Mouse (Mus musculus) hindbrain, postnatal 0 days (tissue): Measurements from ENCODE around the gene Rmnd5b. TPM values are rescaled to one million over a fixed set of nuclear protein-coding genes. Genes with fewer than 3 reads are reported as not detected.

Experiments
- ATAC-seq: fragments of 200-750 bp; cut with Nextera tagmentation; 2 replicates; pipeline ENCODE4 v1.8.0; 2017; ENCODE audit warnings: mild to moderate bottlenecking, moderate TSS enrichment, moderate library complexity
- DNase-seq: peaks from one replicate; pipeline ENCODE4 v3.0.0-alpha.2; 2015; ENCODE audit warnings: low spot score
- H3K27ac ChIP-seq: fragments of 300-500 bp; sonication (generic); 2 replicates; pipeline ENCODE4 v1.5.1; 2014; ENCODE audit warnings: mild to moderate bottlenecking
- H3K27me3 ChIP-seq: fragments of 300-500 bp; sonication (generic); 2 replicates; pipeline ENCODE4 v1.6.1; 2014; ENCODE audit warnings: low read length, mixed read lengths; ENCODE audit not compliant: insufficient read depth
- H3K36me3 ChIP-seq: fragments of 300-500 bp; sonication (generic); 2 replicates; pipeline ENCODE4 v1.6.1; 2014; ENCODE audit warnings: low read length, mixed read lengths; ENCODE audit not compliant: insufficient read depth
- H3K4me1 ChIP-seq: fragments of 300-500 bp; sonication (generic); 2 replicates; pipeline ENCODE4 v1.6.1; 2014; ENCODE audit warnings: antibody characterized with exemption, low read length, mixed read lengths; ENCODE audit not compliant: insufficient read depth
- H3K4me2 ChIP-seq: fragments of 300-500 bp; sonication (generic); 2 replicates; pipeline ENCODE4 v1.6.1; 2014; ENCODE audit warnings: low read depth, mild to moderate bottlenecking, low read length, moderate library complexity, mixed read lengths
- H3K4me3 ChIP-seq: fragments of 300-500 bp; sonication (generic); 2 replicates; pipeline ENCODE4 v1.5.1; 2014; ENCODE audit warnings: low read length
- H3K9ac ChIP-seq: fragments of 300-500 bp; sonication (generic); replicated peaks from 2 replicates; pipeline ENCODE4 v1.6.1; 2014; ENCODE audit warnings: mild to moderate bottlenecking, low read length, moderate library complexity, mixed read lengths
- H3K9me3 ChIP-seq: fragments of 300-500 bp; sonication (generic); 2 replicates; pipeline ENCODE4 v1.6.1; 2016; ENCODE audit warnings: low read length, mixed read lengths
- CTCF ChIP-seq: IDR thresholded peaks from 2 replicates; pipeline ENCODE4 v1.5.1; 2016; ENCODE audit warnings: antibody characterized with exemption, control low read depth, low read depth
- WGBS: fragments of 180-500 bp; shearing (Covaris S2); extraction: QIAGEN DNeasy Blood & Tissue Kit; methylation state at CpG from one replicate; pipeline ENCODE4 v1.1.7; 2014; 5-methylcytosine and 5-hydroxymethylcytosine counted together
- polyA plus RNA-seq: library from polyadenylated mRNA; unstranded; fragments of >200 nt; fragmentation: Nextera tagmentation; extraction: Ambion mirVana; gene quantifications from 2 replicates; pipeline ENCODE4 v1.2.1, GENCODE M21; 2015
- total RNA-seq: library from RNA; depleted of rRNA; stranded (reverse); fragments of >200 nt; gene quantifications from 2 replicates; pipeline ENCODE4 v1.2.3, GENCODE M21; 2014

Rmnd5b gene
- total and polyA plus RNA-seq, 2 experiments from 2014 or later = 63.8 to 99.9 TPM

DNA sequence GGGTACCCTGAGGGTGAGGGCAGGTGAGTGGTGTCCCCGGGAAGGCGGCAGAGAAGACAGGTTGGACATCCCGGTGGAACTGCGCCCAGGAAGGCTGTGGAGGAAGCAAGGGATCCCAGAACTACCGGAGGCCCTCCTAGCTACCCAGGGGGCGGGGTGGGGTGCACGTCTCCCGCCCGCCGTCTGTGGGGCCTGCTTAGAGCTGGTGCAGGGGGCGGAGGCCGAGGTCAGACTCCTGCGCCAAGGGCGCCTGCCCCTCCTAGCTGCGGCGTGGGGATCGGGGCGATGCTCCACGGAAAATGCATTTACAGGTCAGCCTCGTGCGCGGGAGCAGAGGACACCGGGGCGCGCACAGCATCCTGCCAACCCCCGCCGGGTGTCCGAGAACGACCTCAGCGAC is 14.6 kb upstream of the Rmnd5b start:
- Histone ChIP-seq H3K36me3 (no peaks in the 10 kb centered on the region), H3K9me3 (no peaks in the 10 kb centered on the region), H3K4me1 (peaks cover 4% of the 10 kb centered on the region; the same call in 1 of the 2 replicates), H3K4me2 (peak overlapping the region; percentile 85), H3K9ac (peak overlapping the region; percentile 81), H3K27me3 (no peaks in the 10 kb centered on the region), H3K4me3 (peak overlapping the region; percentile 72), H3K27ac (peak overlapping the region; percentile 56; the same call in 1 of the 2 replicates)
- DNase-seq = no peak
- no peak for TF ChIP-seq CTCF
- ATAC-seq = peak; percentile 24; the same call in 1 of the 2 replicates
- under 1% methylated on average over 28 of the region's 30 CpGs for WGBS

DNA sequence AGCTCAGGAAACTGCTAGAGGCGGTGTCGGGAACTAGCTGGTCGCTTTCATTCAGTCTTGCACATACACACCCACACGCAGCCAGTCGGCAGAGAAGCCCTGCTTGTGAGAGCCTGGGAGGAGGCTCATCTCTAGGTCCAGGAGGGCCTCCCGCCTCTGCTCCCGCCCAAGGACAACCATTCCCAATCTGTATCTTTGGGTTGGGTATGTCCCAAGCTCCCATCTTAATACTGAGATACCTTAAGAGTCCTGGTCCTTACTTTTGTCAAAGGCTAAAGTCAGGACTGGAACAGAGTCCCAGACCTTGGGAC is 14.1 kb upstream of the Rmnd5b start:
- Histone ChIP-seq H3K27me3 (no peaks in the 10 kb centered on the region), H3K4me1 (peaks cover 4% of the 10 kb centered on the region; the same call in 1 of the 2 replicates), H3K4me3 (peak overlapping the region; percentile 72), H3K36me3 (no peaks in the 10 kb centered on the region), H3K4me2 (peak overlapping the region; percentile 85), H3K9me3 (no peaks in the 10 kb centered on the region), H3K27ac (peak overlapping the region; percentile 56; the same call in 1 of the 2 replicates), H3K9ac (peak overlapping the region; percentile 81)
- peak; percentile 55 for DNase-seq
- no peak for TF ChIP-seq CTCF
- ATAC-seq = no peak
- 1% methylated on average over 7 of the region's 7 CpGs for WGBS

DNA sequence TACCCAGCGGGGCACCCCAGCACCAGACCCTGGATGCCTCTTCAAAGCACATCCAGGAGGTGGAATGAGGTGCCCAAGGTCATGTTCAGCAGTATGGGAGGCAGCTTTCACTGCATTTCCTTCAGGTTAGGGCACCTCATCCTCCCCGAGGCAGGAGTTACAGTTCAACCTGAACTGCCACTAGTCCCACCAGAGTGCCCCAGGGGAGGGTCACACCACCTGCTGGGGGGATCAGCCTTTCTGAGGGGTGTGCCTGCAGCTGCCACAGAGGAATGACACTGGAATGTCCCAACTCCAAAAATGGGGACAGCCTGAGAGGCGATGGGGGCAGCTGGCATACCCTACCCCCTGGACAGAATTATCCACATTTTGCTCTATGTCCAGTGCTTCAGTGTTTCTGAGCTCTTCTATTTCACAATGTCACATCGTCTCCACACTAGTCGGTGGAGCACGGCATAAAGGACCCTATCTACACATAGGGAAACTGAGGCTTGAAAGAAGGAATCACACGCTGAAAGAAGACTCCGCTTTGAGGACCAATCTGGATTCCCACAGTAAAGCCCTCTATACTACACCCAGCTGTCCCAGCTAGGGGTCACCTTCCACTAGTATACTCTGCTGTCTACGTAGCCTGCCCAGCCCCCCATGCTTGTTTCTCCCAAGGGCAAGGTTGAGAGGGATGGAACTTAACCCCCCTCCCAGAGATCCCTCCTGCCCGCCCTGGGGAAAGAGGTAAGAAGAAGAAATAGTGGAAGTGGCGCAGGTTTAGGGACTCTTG is 13.6 kb upstream of the Rmnd5b start:
- Histone ChIP-seq H3K9me3 (no peaks in the 10 kb centered on the region), H3K27me3 (no peaks in the 10 kb centered on the region), H3K9ac (peak overlapping the region; percentile 81; the same call in 1 of the 2 replicates), H3K36me3 (no peaks in the 10 kb centered on the region), H3K4me1 (peaks cover 4% of the 10 kb centered on the region; the same call in 1 of the 2 replicates), H3K27ac (peak overlapping the region; percentile 56; the same call in 1 of the 2 replicates), H3K4me3 (peak overlapping the region; percentile 72), H3K4me2 (peak overlapping the region; percentile 85)
- WGBS = 28% methylated on average over 11 of the region's 11 CpGs
- no peak for TF ChIP-seq CTCF
- DNase-seq = no peak
- ATAC-seq = no peak

DNA sequence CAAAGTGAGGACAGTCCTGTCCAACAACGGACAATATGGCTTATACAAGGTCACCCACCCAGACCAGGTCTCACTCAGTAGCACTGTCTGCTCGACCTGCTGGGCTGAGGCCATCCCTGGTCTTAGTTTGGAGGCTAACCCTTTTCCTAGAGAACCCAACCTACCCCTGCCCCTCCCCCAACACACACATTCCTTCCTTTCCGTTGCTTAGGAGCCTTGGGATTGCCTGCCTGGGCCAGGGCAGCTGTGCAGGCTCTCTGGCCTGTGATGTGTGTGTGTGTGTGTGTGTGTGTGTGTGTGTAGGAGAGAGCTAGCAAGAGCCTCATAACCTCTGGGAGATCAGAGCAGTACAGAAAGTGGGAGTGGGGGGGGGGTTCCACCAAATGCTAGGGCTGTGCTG is 12.9 kb upstream of the Rmnd5b start:
- Histone ChIP-seq H3K4me1 (peaks cover 4% of the 10 kb centered on the region; the same call in 1 of the 2 replicates), H3K27ac (no peak overlapping the region), H3K9ac (0 out of 2 replicates have a peak overlapping the region, but pooled peaks have one; percentile 81), H3K9me3 (no peaks in the 10 kb centered on the region), H3K36me3 (peaks cover 2% of the 10 kb centered on the region; the same call in 1 of the 2 replicates), H3K27me3 (no peaks in the 10 kb centered on the region), H3K4me3 (no peak overlapping the region), H3K4me2 (peak overlapping the region; percentile 85)
- no peak for ATAC-seq
- TF ChIP-seq CTCF = no peak
- WGBS = 13% methylated on average over 3 of the region's 3 CpGs
- peak; percentile 31 for DNase-seq

DNA sequence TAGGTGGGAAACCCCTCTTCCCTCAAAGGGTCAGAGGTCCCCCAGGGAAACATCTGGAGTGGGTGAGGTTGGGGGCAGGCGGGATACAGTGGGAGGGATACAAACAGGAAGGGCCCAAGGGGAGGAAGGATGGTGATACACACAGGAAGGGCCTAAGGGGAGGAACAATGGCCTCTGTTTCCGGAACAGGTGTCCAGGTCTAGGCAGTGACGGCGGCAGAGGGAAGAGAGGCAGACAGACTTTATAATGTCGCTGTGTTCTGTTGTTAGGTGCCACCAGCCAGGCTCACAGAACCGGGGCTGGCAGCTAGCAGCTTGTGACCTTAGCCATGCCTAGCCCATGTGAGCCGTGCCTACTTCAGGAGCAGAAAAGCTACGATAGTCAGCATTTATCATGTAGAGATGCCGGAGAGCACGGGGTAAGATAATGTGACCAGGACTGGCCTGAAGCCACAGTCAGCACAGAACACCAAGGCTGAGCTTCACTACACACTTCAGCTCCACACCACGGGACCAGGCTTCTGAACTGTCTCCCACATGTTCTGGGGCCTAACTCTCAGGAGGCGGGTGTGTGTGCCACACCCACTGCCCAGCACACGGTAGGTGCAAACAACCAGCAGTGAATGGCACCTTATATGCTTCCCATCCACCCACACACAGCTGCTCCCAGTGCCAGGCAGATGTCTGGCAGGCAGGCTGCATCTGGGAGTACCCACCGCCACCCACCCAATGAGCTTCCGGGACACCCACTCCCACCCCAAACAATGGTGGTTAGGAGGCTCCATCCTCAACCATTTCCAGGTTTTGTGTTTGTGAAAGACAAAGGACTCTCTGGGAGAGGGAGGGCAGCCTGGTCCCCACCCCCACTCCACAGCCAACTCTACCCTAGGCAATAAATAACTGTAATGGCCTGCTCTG is 11.3 kb upstream of the Rmnd5b start:
- WGBS = 80% methylated on average over 15 of the region's 15 CpGs
- no peak overlapping the region for H3K27ac ChIP-seq
- H3K36me3 ChIP-seq = peaks cover 5% of the 10 kb centered on the region; the same call in 1 of the 2 replicates
- H3K4me1 ChIP-seq = peaks cover 4% of the 10 kb centered on the region; the same call in 1 of the 2 replicates
- no peak for DNase-seq
- H3K9me3 ChIP-seq = no peaks in the 10 kb centered on the region
- ATAC-seq = no peak
- H3K4me3 ChIP-seq = no peak overlapping the region
- no peak overlapping the region for H3K4me2 ChIP-seq
- no peaks in the 10 kb centered on the region for H3K27me3 ChIP-seq
- H3K9ac ChIP-seq = no peak overlapping the region
- no peak for TF ChIP-seq CTCF

DNA sequence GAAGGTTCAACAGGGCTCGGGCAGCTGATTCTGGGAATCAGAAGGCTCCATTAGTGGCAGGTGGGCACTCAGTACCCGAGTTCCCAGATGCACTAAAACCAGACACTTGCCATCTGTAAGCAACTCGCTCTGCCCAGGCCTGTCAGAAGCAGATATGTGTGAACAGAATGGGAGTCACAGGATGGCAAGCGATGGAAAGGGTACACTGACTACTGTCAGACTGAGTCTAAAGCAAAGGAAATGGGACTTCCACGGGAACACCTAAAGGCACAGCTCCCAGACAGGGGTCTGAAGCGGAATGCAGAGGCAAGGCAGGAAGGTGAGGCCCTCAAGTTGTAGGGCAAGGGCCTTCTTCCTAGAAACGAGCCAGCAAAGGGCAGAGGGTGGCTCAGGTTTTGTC is 10.5 kb upstream of the Rmnd5b start:
- Histone ChIP-seq H3K36me3 (peaks cover 5% of the 10 kb centered on the region; the same call in 1 of the 2 replicates), H3K27me3 (no peaks in the 10 kb centered on the region), H3K4me3 (no peak overlapping the region), H3K9me3 (no peaks in the 10 kb centered on the region), H3K9ac (no peak overlapping the region), H3K4me1 (peaks cover 4% of the 10 kb centered on the region; the same call in 1 of the 2 replicates), H3K4me2 (no peak overlapping the region), H3K27ac (no peak overlapping the region)
- TF ChIP-seq CTCF = no peak
- 83% methylated on average over 7 of the region's 7 CpGs for WGBS
- DNase-seq = no peak
- no peak for ATAC-seq
